Mouse (Mus musculus): ENCODE results near the gene Tjap1. TPM values are rescaled to one million over a fixed set of nuclear protein-coding genes. Genes with fewer than 3 reads are reported as not detected.

The Tjap1 gene
- polyA plus RNA-seq, 1 experiment from 2014 or later = 47.4 TPM

DNA sequence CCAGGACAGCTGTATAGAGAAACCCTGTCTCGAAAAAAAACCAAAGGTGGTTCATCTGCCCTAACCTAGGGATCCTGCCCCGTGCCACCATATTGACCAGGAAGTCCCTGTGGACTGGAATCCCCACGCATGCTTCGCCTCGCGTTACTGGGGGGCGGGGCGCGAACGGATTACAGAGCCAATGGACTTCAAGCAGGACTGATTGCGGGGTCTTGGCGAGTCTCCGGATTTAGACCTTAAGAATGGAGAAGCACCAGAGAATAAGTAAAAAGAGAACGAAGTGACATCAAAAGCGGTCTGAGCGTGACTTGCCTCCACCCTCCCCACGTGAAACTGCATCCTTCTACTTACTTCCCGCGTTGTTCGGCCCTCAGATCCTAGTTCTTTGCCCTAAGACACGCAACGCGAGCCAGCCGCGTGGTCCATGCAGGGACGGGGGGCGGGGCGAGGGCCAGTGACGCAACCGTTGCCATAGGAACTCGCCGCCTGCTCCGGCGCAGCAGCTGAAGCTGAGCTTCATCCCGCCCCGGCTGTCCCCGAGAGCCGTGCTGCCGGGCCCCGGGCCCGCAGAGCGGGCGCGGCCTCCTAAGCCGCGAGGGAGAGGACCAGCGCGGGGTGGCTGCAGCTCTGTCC is 29.3 kb downstream of the Tjap1 start, which contains the start of gene Lrrc73:
Gene Lrrc73 (plus strand): TSS at position 80 of the 633 bp plus-strand sequence.
- H3K36me3 ChIP-seq (ENCODE audit: control insufficient read depth, insufficient read depth, low read length) = peaks cover 7% of the 10 kb centered on the region; the same call in 1 of the 2 replicates
- DNase-seq (ENCODE audit: low spot score) (peak; percentile 95), ATAC-seq (ENCODE audit: low FRiP score) (peak; percentile 90)
- H3K4me1 ChIP-seq (replicated peaks; ENCODE audit: control insufficient read depth, insufficient read depth, low read length) = peaks cover 12% of the 10 kb centered on the region
- 4% methylated on average over 32 of the region's 48 CpGs for WGBS
- H3K4me2 ChIP-seq (replicated peaks; ENCODE audit: low read depth, low read length) = peak within 1 kb of the TSS; percentile 99
- peaks cover 9% of the 10 kb centered on the region; the same call in 1 of the 2 replicates for H3K27me3 ChIP-seq (ENCODE audit: control insufficient read depth, insufficient read depth, low read length)
- peak within 1 kb of the TSS; percentile 67 for H3K9ac ChIP-seq (ENCODE audit: low read depth, low read length)
- 0 out of 2 replicates have a peak within 1 kb of the TSS, but pooled peaks have one; percentile 36 for H3K27ac ChIP-seq (ENCODE audit: low read depth, low read length)
- H3K4me3 ChIP-seq (ENCODE audit: low read depth, low read length) = peak within 1 kb of the TSS; percentile 66
- no peaks in the 10 kb centered on the region for H3K9me3 ChIP-seq (ENCODE audit: control insufficient read depth, low read length)

- peaks cover 7% of the 10 kb centered on the region; the same call in 1 of the 2 replicates for H3K36me3 ChIP-seq (ENCODE audit: control insufficient read depth, insufficient read depth, low read length)
- H3K4me2 ChIP-seq (replicated peaks; ENCODE audit: low read depth, low read length) = peak overlapping the region; percentile 99
- H3K27ac ChIP-seq (ENCODE audit: low read depth, low read length) = no peak overlapping the region
- peak; percentile 73 for DNase-seq (ENCODE audit: low spot score)
- no peak overlapping the region; the same call in 1 of the 2 replicates for H3K9ac ChIP-seq (ENCODE audit: low read depth, low read length)
- no peak for ATAC-seq (ENCODE audit: low FRiP score)
- H3K4me1 ChIP-seq (replicated peaks; ENCODE audit: control insufficient read depth, insufficient read depth, low read length) = peaks cover 13% of the 10 kb centered on the region
- WGBS = 55% methylated on average over 14 of the region's 14 CpGs
- no peak overlapping the region; the same call in 1 of the 2 replicates for H3K4me3 ChIP-seq (ENCODE audit: low read depth, low read length)
- no peaks in the 10 kb centered on the region for H3K9me3 ChIP-seq (ENCODE audit: control insufficient read depth, low read length)
- H3K27me3 ChIP-seq (ENCODE audit: control insufficient read depth, insufficient read depth, low read length) = peaks cover 9% of the 10 kb centered on the region; the same call in 1 of the 2 replicates
Observed at GRCm38 (mm10) chr17:46252571-46253451, 30.0 kb downstream of the Tjap1 start.

DNA sequence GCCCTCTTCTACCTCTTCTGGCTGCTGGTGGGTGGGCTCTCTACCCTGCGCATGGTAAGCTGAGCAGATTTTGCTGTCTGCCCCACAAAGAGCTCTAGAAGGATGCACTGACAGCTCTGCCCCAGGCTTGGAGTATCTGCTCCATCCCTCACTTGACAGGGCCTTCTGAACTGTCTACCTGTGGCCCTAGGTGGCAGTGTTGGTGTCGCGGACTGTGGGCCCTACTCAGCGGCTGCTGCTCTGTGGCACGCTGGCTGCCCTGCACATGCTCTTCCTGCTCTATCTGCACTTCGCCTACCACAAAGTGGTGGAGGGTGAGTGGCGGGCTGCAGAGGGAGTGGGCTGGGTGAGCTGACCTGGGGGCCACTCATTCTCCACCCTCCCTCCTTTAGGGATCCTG is 31.7 kb downstream of the Tjap1 start:
- H3K27me3 ChIP-seq (ENCODE audit: control insufficient read depth, insufficient read depth, low read length) = peaks cover 9% of the 10 kb centered on the region; the same call in 1 of the 2 replicates
- no peak overlapping the region for H3K4me2 ChIP-seq (replicated peaks; ENCODE audit: low read depth, low read length)
- peaks cover 16% of the 10 kb centered on the region for H3K4me1 ChIP-seq (replicated peaks; ENCODE audit: control insufficient read depth, insufficient read depth, low read length)
- peaks cover 7% of the 10 kb centered on the region; the same call in 1 of the 2 replicates for H3K36me3 ChIP-seq (ENCODE audit: control insufficient read depth, insufficient read depth, low read length)
- H3K4me3 ChIP-seq (ENCODE audit: low read depth, low read length) = no peak overlapping the region
- DNase-seq (ENCODE audit: low spot score) (no peak), ATAC-seq (ENCODE audit: low FRiP score) (no peak)
- 81% methylated on average over 7 of the region's 7 CpGs for WGBS
- no peaks in the 10 kb centered on the region for H3K9me3 ChIP-seq (ENCODE audit: control insufficient read depth, low read length)
- H3K9ac ChIP-seq (ENCODE audit: low read depth, low read length) = no peak overlapping the region
- no peak overlapping the region for H3K27ac ChIP-seq (ENCODE audit: low read depth, low read length)

DNA sequence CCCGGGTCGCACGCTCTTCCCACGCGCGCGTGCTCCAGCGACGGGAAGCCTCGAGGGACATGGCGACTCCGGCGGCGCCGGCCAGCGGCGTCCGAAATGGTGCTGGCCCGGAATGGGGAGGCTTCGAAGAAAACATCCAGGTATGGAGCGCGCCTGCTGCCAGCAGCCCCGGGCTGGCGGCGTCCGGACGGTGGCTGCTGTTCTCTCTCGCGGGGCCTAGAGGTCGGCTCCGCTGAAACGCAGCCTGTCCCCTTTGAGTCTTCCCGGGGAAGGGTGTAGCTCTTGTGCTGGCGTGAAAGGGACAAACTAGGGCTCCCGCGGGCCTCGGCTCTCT is 34.7 kb downstream of the Tjap1 start:
- H3K9me3 ChIP-seq (ENCODE audit: control insufficient read depth, low read length) = no peaks in the 10 kb centered on the region
- peak overlapping the region; percentile 93 for H3K9ac ChIP-seq (ENCODE audit: low read depth, low read length)
- 0 out of 2 replicates have a peak overlapping the region, but pooled peaks have one; percentile 10 for H3K27ac ChIP-seq (ENCODE audit: low read depth, low read length)
- H3K4me1 ChIP-seq (replicated peaks; ENCODE audit: control insufficient read depth, insufficient read depth, low read length) = peaks cover 8% of the 10 kb centered on the region
- ATAC-seq (ENCODE audit: low FRiP score) (no peak), DNase-seq (ENCODE audit: low spot score) (no peak)
- peak overlapping the region; percentile 97 for H3K4me3 ChIP-seq (ENCODE audit: low read depth, low read length)
- peak overlapping the region; percentile 54 for H3K4me2 ChIP-seq (replicated peaks; ENCODE audit: low read depth, low read length)
- under 1% methylated on average over 37 of the region's 37 CpGs for WGBS
- H3K27me3 ChIP-seq (ENCODE audit: control insufficient read depth, insufficient read depth, low read length) = no peaks in the 10 kb centered on the region
- H3K36me3 ChIP-seq (ENCODE audit: control insufficient read depth, insufficient read depth, low read length) = peaks cover 25% of the 10 kb centered on the region

DNA sequence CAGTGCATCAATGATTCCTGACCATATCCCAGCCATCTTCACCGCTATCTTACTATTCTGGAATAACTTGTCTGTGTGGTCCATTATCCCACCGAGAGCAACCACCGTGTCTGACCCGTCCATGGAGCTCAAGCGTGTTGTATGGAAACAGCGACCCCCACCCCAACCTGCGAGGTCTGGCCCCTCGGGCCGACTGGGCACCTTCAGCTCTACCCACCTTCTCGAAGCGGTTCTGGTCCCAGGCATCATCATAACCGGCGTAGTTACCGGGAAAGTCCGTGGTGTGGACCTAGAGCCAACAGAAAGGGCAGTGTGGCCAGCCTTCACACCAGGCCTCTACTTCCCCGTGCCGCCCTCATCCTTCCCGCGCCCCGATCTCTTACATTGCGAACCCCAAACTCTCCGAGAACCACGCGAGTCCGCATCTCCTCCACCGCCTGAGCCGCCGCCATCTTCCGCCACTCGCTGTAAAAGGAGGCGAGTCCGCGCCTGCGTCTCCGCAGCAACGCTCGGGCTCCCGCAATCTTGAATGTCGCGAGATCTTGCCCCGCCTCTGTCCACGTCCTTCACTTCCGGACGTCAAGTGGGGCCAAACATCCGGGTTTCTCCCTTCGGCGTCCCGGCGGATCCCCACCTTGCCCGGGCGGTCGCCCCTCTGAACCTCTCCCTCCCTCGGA is 35.2 kb downstream of the Tjap1 start, which contains the start of the genes Polr1c and Yipf3:
Gene Polr1c (minus strand): TSS at position 543 of the 677 bp plus-strand sequence.
Gene Yipf3 (plus strand): TSS at position 569 of the 677 bp plus-strand sequence.
- Histone ChIP-seq H3K4me1 (replicated peaks; ENCODE audit: control insufficient read depth, insufficient read depth, low read length) (peaks cover 7% of the 10 kb centered on the region), H3K27ac (ENCODE audit: low read depth, low read length) (peak within 1 kb of the TSS; percentile 78), H3K4me2 (replicated peaks; ENCODE audit: low read depth, low read length) (peak within 1 kb of the TSS; percentile 58), H3K9me3 (ENCODE audit: control insufficient read depth, low read length) (no peaks in the 10 kb centered on the region), H3K36me3 (ENCODE audit: control insufficient read depth, insufficient read depth, low read length) (peaks cover 26% of the 10 kb centered on the region), H3K27me3 (ENCODE audit: control insufficient read depth, insufficient read depth, low read length) (no peaks in the 10 kb centered on the region), H3K4me3 (ENCODE audit: low read depth, low read length) (peak within 1 kb of the TSS; percentile 97), H3K9ac (ENCODE audit: low read depth, low read length) (peak within 1 kb of the TSS; percentile 93)
- DNase-seq (ENCODE audit: low spot score) (peak; percentile 96), ATAC-seq (ENCODE audit: low FRiP score) (peak; percentile 90)
- whole genome bisulfite sequencing = under 1% methylated on average over 53 of the region's 53 CpGs

- no peak overlapping the region for H3K9ac ChIP-seq (ENCODE audit: low read depth, low read length)
- peak; percentile 10 for DNase-seq (ENCODE audit: low spot score)
- ATAC-seq (ENCODE audit: low FRiP score) = no peak
- no peak overlapping the region for H3K4me2 ChIP-seq (replicated peaks; ENCODE audit: low read depth, low read length)
- H3K27me3 ChIP-seq (ENCODE audit: control insufficient read depth, insufficient read depth, low read length) = no peaks in the 10 kb centered on the region
- no peaks in the 10 kb centered on the region for H3K9me3 ChIP-seq (ENCODE audit: control insufficient read depth, low read length)
- no peak overlapping the region for H3K27ac ChIP-seq (ENCODE audit: low read depth, low read length)
- H3K36me3 ChIP-seq (ENCODE audit: control insufficient read depth, insufficient read depth, low read length) = peaks cover 29% of the 10 kb centered on the region
- peaks cover 7% of the 10 kb centered on the region for H3K4me1 ChIP-seq (replicated peaks; ENCODE audit: control insufficient read depth, insufficient read depth, low read length)
- WGBS = 85% methylated on average over 10 of the region's 10 CpGs
- H3K4me3 ChIP-seq (ENCODE audit: low read depth, low read length) = no peak overlapping the region
Observed at GRCm38 (mm10) chr17:46244579-46244978, 38.2 kb downstream of the Tjap1 start.

- Histone ChIP-seq H3K9me3 (ENCODE audit: control insufficient read depth, low read length) (no peaks in the 10 kb centered on the region), H3K4me2 (replicated peaks; ENCODE audit: low read depth, low read length) (no peak overlapping the region), H3K9ac (ENCODE audit: low read depth, low read length) (no peak overlapping the region), H3K27ac (ENCODE audit: low read depth, low read length) (no peak overlapping the region), H3K4me1 (replicated peaks; ENCODE audit: control insufficient read depth, insufficient read depth, low read length) (peaks cover 5% of the 10 kb centered on the region), H3K27me3 (ENCODE audit: control insufficient read depth, insufficient read depth, low read length) (no peaks in the 10 kb centered on the region), H3K36me3 (ENCODE audit: control insufficient read depth, insufficient read depth, low read length) (peaks cover 29% of the 10 kb centered on the region), H3K4me3 (ENCODE audit: low read depth, low read length) (no peak overlapping the region)
- DNase-seq (ENCODE audit: low spot score) (no peak), ATAC-seq (ENCODE audit: low FRiP score) (no peak)
- 89% methylated on average over 2 of the region's 2 CpGs for WGBS
Observed at GRCm38 (mm10) chr17:46243624-46244023, 39.2 kb downstream of the Tjap1 start.

GRCm38 (mm10) chr17:46242993-46243392 is 39.8 kb downstream of the Tjap1 start:
- DNase-seq (ENCODE audit: low spot score) = no peak
- Histone ChIP-seq H3K9ac (ENCODE audit: low read depth, low read length) (no peak overlapping the region), H3K4me3 (ENCODE audit: low read depth, low read length) (no peak overlapping the region), H3K4me2 (replicated peaks; ENCODE audit: low read depth, low read length) (no peak overlapping the region), H3K4me1 (replicated peaks; ENCODE audit: control insufficient read depth, insufficient read depth, low read length) (peaks cover 3% of the 10 kb centered on the region), H3K9me3 (ENCODE audit: control insufficient read depth, low read length) (no peaks in the 10 kb centered on the region), H3K27ac (ENCODE audit: low read depth, low read length) (no peak overlapping the region), H3K27me3 (ENCODE audit: control insufficient read depth, insufficient read depth, low read length) (no peaks in the 10 kb centered on the region), H3K36me3 (ENCODE audit: control insufficient read depth, insufficient read depth, low read length) (peaks cover 29% of the 10 kb centered on the region)
- 87% methylated on average over 4 of the region's 4 CpGs for WGBS
- no peak for ATAC-seq (ENCODE audit: low FRiP score)

Measured in hindbrain, embryonic 11.5 days (tissue).